10 mouse cellular contexts compared by ENCODE assay signal in the genomic region with DNA sequence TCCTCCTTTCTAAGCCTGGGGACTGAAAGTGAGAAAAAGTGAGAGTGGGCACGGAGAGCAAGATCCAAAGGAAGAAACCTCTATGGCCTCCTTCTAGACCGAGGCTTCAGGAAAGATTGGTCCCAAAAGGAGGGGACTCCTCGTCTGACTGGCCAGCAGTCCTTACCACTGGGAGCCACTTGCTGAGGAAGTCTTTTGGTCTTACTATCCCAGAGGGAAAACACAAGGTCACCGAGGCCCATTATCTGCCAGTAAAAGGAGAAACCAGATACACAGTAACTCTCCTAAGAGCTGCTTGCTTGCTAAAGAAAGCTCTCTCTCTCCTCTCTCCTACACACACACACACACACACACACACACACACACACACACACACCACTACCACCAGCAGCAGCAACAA. TPM values are rescaled to one million over a fixed set of nuclear protein-coding genes. Genes with fewer than 3 reads are reported as not detected.
DNase-seq lines count a peak whose midpoint lies in the region; ATAC-seq and TF ChIP-seq lines count a peak whose summit lies in the region.
"Had no signal": no experiment of that assay in that cellular context is flagged by ENCODE, and none has a peak within 500 bp of the region (broad histone marks: within the 10 kb centered on the region; RNA-seq: fewer than 3 reads in every experiment).

No protein-coding gene starts in this region.

- peak overlapping the region; percentile 92 for H3K4me2 ChIP-seq in heart, embryonic 11.5 days
- H3K4me2 ChIP-seq in midbrain, embryonic 16.5 days (ENCODE audit: low read length), result no peak overlapping the region
- peak overlapping the region; percentile 99 for H3K4me2 ChIP-seq in limb, embryonic 12.5 days
- H3K4me2 ChIP-seq: liver, embryonic 13.5 days had no signal

- WGBS in heart, embryonic 11.5 days (ENCODE audit: insufficient replicate concordance), result 12% methylated on average over 4 of the region's 4 CpGs
- 30% methylated on average over 4 of the region's 4 CpGs for WGBS in midbrain, embryonic 10.5 days
- 23% methylated on average over 4 of the region's 4 CpGs for WGBS in midbrain, embryonic 16.5 days
- 26% methylated on average over 4 of the region's 4 CpGs for whole genome bisulfite sequencing in limb, embryonic 12.5 days

- H3K9me3 ChIP-seq in heart, embryonic 11.5 days (replicated peaks; ENCODE audit: control insufficient read depth, low read length), result no peaks in the 10 kb centered on the region
- H3K9me3 ChIP-seq in midbrain, embryonic 10.5 days (replicated peaks), result no peaks in the 10 kb centered on the region
- H3K9me3 ChIP-seq in midbrain, embryonic 16.5 days (replicated peaks; ENCODE audit: control insufficient read depth, low read length, poor library complexity, severe bottlenecking), result no peaks in the 10 kb centered on the region
- H3K9me3 ChIP-seq in limb, embryonic 12.5 days, result no peaks in the 10 kb centered on the region
- H3K9me3 ChIP-seq: liver, embryonic 13.5 days had no signal

- H3K4me1 ChIP-seq in heart, embryonic 11.5 days (ENCODE audit: control insufficient read depth, insufficient read depth, low read length), result peaks cover 41% of the 10 kb centered on the region
- H3K4me1 ChIP-seq in midbrain, embryonic 10.5 days, result peaks cover 65% of the 10 kb centered on the region
- peaks cover 40% of the 10 kb centered on the region for H3K4me1 ChIP-seq in midbrain, embryonic 16.5 days (ENCODE audit: control insufficient read depth, insufficient read depth, low read length)
- peaks cover 47% of the 10 kb centered on the region for H3K4me1 ChIP-seq in limb, embryonic 12.5 days (replicated peaks)
- H3K4me1 ChIP-seq in testis, adult 2 months (ENCODE audit: control insufficient read depth, insufficient read depth, low read length), result peaks cover 23% of the 10 kb centered on the region

- H3K36me3 ChIP-seq in heart, embryonic 11.5 days (ENCODE audit: control insufficient read depth, insufficient read depth, low read length), result no peaks in the 10 kb centered on the region
- H3K36me3 ChIP-seq in midbrain, embryonic 10.5 days, result no peaks in the 10 kb centered on the region
- H3K36me3 ChIP-seq in midbrain, embryonic 16.5 days (ENCODE audit: control insufficient read depth, insufficient read depth, low read length), result no peaks in the 10 kb centered on the region
- H3K36me3 ChIP-seq in limb, embryonic 12.5 days, result no peaks in the 10 kb centered on the region
- no peaks in the 10 kb centered on the region for H3K36me3 ChIP-seq in testis, adult 2 months (ENCODE audit: control insufficient read depth, insufficient read depth, low read length)
- H3K36me3 ChIP-seq: liver, embryonic 13.5 days had no signal

- TF ChIP-seq CTCF in testis, adult 2 months (IDR thresholded peaks at IDR 0.05; ENCODE audit: control insufficient read depth, insufficient read depth, insufficient replicate concordance, low read depth, low read length), result no peak

- ATAC-seq in heart, embryonic 11.5 days (replicated peaks; ENCODE audit: insufficient number of reproducible peaks, low FRiP score, low TSS enrichment), result no peak
- ATAC-seq in midbrain, embryonic 16.5 days, result no peak
- no peak for ATAC-seq in limb, embryonic 12.5 days (ENCODE audit: insufficient number of reproducible peaks, insufficient read depth, low FRiP score, low TSS enrichment, low read depth)

- H3K27ac ChIP-seq in heart, embryonic 11.5 days (ENCODE audit: low read depth, low read length), result peak overlapping the region; percentile 98
- H3K27ac ChIP-seq in midbrain, embryonic 10.5 days (replicated peaks), result peak overlapping the region; percentile 91
- no peak overlapping the region for H3K27ac ChIP-seq in midbrain, embryonic 16.5 days (ENCODE audit: low read length)
- peak overlapping the region; percentile 85 for H3K27ac ChIP-seq in limb, embryonic 12.5 days
- H3K27ac ChIP-seq in testis, adult 2 months (ENCODE audit: control insufficient read depth, insufficient read depth, low read depth, low read length), result peak overlapping the region; percentile 96
- H3K27ac ChIP-seq: liver, embryonic 13.5 days had no signal

- H3K9ac ChIP-seq in heart, embryonic 11.5 days (ENCODE audit: low read depth, low read length), result peak overlapping the region; percentile 68
- no peak overlapping the region; the same call in 1 of the 2 replicates for H3K9ac ChIP-seq in midbrain, embryonic 16.5 days (ENCODE audit: low read depth, low read length)
- no peak overlapping the region for H3K9ac ChIP-seq in limb, embryonic 12.5 days (replicated peaks)
- H3K9ac ChIP-seq: liver, embryonic 13.5 days had no signal

- peaks cover 7% of the 10 kb centered on the region for H3K27me3 ChIP-seq in heart, embryonic 11.5 days (ENCODE audit: control insufficient read depth, insufficient read depth, low read length)
- peaks cover 64% of the 10 kb centered on the region for H3K27me3 ChIP-seq in midbrain, embryonic 10.5 days (ENCODE audit: low read depth, poor library complexity, severe bottlenecking)
- H3K27me3 ChIP-seq in midbrain, embryonic 16.5 days (ENCODE audit: control insufficient read depth, insufficient read depth, low read depth, low read length), result no peaks in the 10 kb centered on the region
- peaks cover 61% of the 10 kb centered on the region for H3K27me3 ChIP-seq in limb, embryonic 12.5 days
- no peaks in the 10 kb centered on the region for H3K27me3 ChIP-seq in testis, adult 2 months (ENCODE audit: control insufficient read depth, insufficient read depth, low read length)

- TF ChIP-seq POLR2A in testis, adult 2 months (IDR thresholded peaks at IDR 0.05; ENCODE audit: control insufficient read depth, low read depth, low read length), result peak; percentile 53; the same call in 1 of the 2 replicates

- peak overlapping the region; percentile 82 for H3K4me3 ChIP-seq in heart, embryonic 11.5 days (ENCODE audit: low read depth, low read length)
- H3K4me3 ChIP-seq in midbrain, embryonic 10.5 days, result peak overlapping the region; percentile 80; the same call in 1 of the 2 replicates
- H3K4me3 ChIP-seq in midbrain, embryonic 16.5 days (ENCODE audit: low read depth, low read length), result no peak overlapping the region
- H3K4me3 ChIP-seq in limb, embryonic 12.5 days (replicated peaks), result no peak overlapping the region
- H3K4me3 ChIP-seq in testis, adult 2 months (ENCODE audit: control insufficient read depth, low read depth, low read length), result no peak overlapping the region
- H3K4me3 ChIP-seq: liver, embryonic 13.5 days had no signal

- intact Hi-C loops in left cerebral cortex, postnatal 36 days (cut with DNase I), result loop anchor here (5.0 kb wide), 2 partner anchors 34 to 186 kb away; no protein-coding TSS in a partner anchor
- intact Hi-C loops in left cerebral cortex, postnatal 4 days (cut with DNase I), result no loop called here

- no peak for DNase-seq in heart, adult 9 months (ENCODE audit: low spot score in 2 of 2)
- no peak for DNase-seq in midbrain, embryonic 10.5 days (ENCODE audit: low spot score)
- DNase-seq in left cerebral cortex, postnatal 36 days (ENCODE audit: low spot score in 2 of 2), result no peak
- DNase-seq in left cerebral cortex, postnatal 4 days, result no peak
- DNase-seq: liver, embryonic 13.5 days; thymus, adult 2 months had no signal

RNA-seq across cellular contexts. Expression of a gene that starts 1.9 kb away (rescaled TPM):
- polyA plus RNA-seq in heart, embryonic 11.5 days (2014; fragmentation: Nextera tagmentation; extraction: Ambion mirVana), result 19.4 and 20.8 TPM in 2 replicates
- polyA plus RNA-seq in midbrain, embryonic 10.5 days (2016; fragmentation: Nextera tagmentation; extraction: Ambion mirVana), result 27.1 and 35.3 TPM in 2 replicates
- polyA plus RNA-seq in midbrain, embryonic 16.5 days (2015; fragmentation: Nextera tagmentation; extraction: Ambion mirVana), result 11.4 and 11.7 TPM in 2 replicates
- polyA plus RNA-seq in limb, embryonic 12.5 days (2016; fragmentation: Nextera tagmentation; extraction: Ambion mirVana), result 4.9 and 5.4 TPM in 2 replicates
- 23.6 and 26.2 TPM in 2 replicates for polyA plus RNA-seq in testis, adult 2 months (2012; rRNA removed)
- total RNA-seq in left cerebral cortex, postnatal 36 days (2021), result 10 to 100 TPM; 32.2 to 32.6 TPM
- 10 to 100 TPM; 16.4 to 21.2 TPM for total RNA-seq in left cerebral cortex, postnatal 4 days (2021)

RNA-seq across cellular contexts. Expression of a gene that starts 11.3 kb away (rescaled TPM):
- 21.5 and 30.4 TPM in 2 replicates for polyA plus RNA-seq in heart, embryonic 11.5 days (2014; fragmentation: Nextera tagmentation; extraction: Ambion mirVana)
- 7.9 and 9.3 TPM in 2 replicates for polyA plus RNA-seq in midbrain, embryonic 10.5 days (2016; fragmentation: Nextera tagmentation; extraction: Ambion mirVana)
- 8.8 and 9.7 TPM in 2 replicates for polyA plus RNA-seq in midbrain, embryonic 16.5 days (2015; fragmentation: Nextera tagmentation; extraction: Ambion mirVana)
- polyA plus RNA-seq in limb, embryonic 12.5 days (2016; fragmentation: Nextera tagmentation; extraction: Ambion mirVana), result 5.2 and 6.1 TPM in 2 replicates
- polyA plus RNA-seq in testis, adult 2 months (2012; rRNA removed), result 1.9 and 2.2 TPM in 2 replicates
- total RNA-seq in left cerebral cortex, postnatal 36 days (2021), result 10 to 100 TPM in 1 of 2 experiments, 1 to 10 TPM in 1; 6.9 to 10.8 TPM
- 10 to 100 TPM; 10.0 to 10.2 TPM for total RNA-seq in left cerebral cortex, postnatal 4 days (2021)

RNA-seq across cellular contexts. Expression of a gene that starts 38.6 kb away (rescaled TPM):
- polyA plus RNA-seq in heart, embryonic 11.5 days (2014; fragmentation: Nextera tagmentation; extraction: Ambion mirVana), result 0.49 and 1.5 TPM in 2 replicates
- polyA plus RNA-seq in midbrain, embryonic 10.5 days (2016; fragmentation: Nextera tagmentation; extraction: Ambion mirVana), result 0.31 and 0.72 TPM in 2 replicates
- polyA plus RNA-seq in midbrain, embryonic 16.5 days (2015; fragmentation: Nextera tagmentation; extraction: Ambion mirVana), result 3.8 and 4.4 TPM in 2 replicates
- 0.46 and 0.47 TPM in 2 replicates for polyA plus RNA-seq in limb, embryonic 12.5 days (2016; fragmentation: Nextera tagmentation; extraction: Ambion mirVana)
- polyA plus RNA-seq in testis, adult 2 months (2012; rRNA removed), result 1.1 and 1.3 TPM in 2 replicates
- total RNA-seq in left cerebral cortex, postnatal 36 days (2021), result 1 to 10 TPM; 2.4 to 4.4 TPM
- total RNA-seq in left cerebral cortex, postnatal 4 days (2021), result 1 to 10 TPM; 6.4 to 8.1 TPM

RNA-seq across cellular contexts. Expression of a gene that starts 40.1 kb away (rescaled TPM):
- polyA plus RNA-seq in heart, embryonic 11.5 days (2014; fragmentation: Nextera tagmentation; extraction: Ambion mirVana), result 44.6 and 53.1 TPM in 2 replicates
- 62.9 and 64.6 TPM in 2 replicates for polyA plus RNA-seq in midbrain, embryonic 10.5 days (2016; fragmentation: Nextera tagmentation; extraction: Ambion mirVana)
- polyA plus RNA-seq in midbrain, embryonic 16.5 days (2015; fragmentation: Nextera tagmentation; extraction: Ambion mirVana), result 49.2 and 54.9 TPM in 2 replicates
- polyA plus RNA-seq in limb, embryonic 12.5 days (2016; fragmentation: Nextera tagmentation; extraction: Ambion mirVana), result 41.6 and 42.9 TPM in 2 replicates
- polyA plus RNA-seq in testis, adult 2 months (2012; rRNA removed), result 28.1 and 30.2 TPM in 2 replicates
- total RNA-seq in left cerebral cortex, postnatal 36 days (2021), result 10 to 100 TPM; 52.1 to 57.4 TPM
- 10 to 100 TPM; 44.5 to 53.6 TPM for total RNA-seq in left cerebral cortex, postnatal 4 days (2021)

RNA-seq across cellular contexts. Expression of a gene that starts 59.9 kb away (rescaled TPM):
- 0.20 TPM in 1 of 2 replicates, not detected in the other for polyA plus RNA-seq in heart, embryonic 11.5 days (2014; fragmentation: Nextera tagmentation; extraction: Ambion mirVana)
- polyA plus RNA-seq in midbrain, embryonic 10.5 days (2016; fragmentation: Nextera tagmentation; extraction: Ambion mirVana), result 0.19 and 0.31 TPM in 2 replicates
- polyA plus RNA-seq in midbrain, embryonic 16.5 days (2015; fragmentation: Nextera tagmentation; extraction: Ambion mirVana), result 0.24 TPM in 1 of 2 replicates, not detected in the other
- polyA plus RNA-seq in limb, embryonic 12.5 days (2016; fragmentation: Nextera tagmentation; extraction: Ambion mirVana), result 1.2 and 1.7 TPM in 2 replicates
- polyA plus RNA-seq in testis, adult 2 months (2012; rRNA removed), result 1.1 and 1.7 TPM in 2 replicates
- not detected for total RNA-seq in left cerebral cortex, postnatal 36 days (2021)
- total RNA-seq in left cerebral cortex, postnatal 4 days (2021), result not detected
- polyA plus RNA-seq: liver, embryonic 13.5 days had no signal

Comparison
In these comparisons a context has a peak if more than half of its experiments do, and no peak if none do; other contexts are left out.
1. H3K4me3 ChIP-seq: peak in heart, embryonic 11.5 days (single experiment) and midbrain, embryonic 10.5 days (single experiment); none in midbrain, embryonic 16.5 days (single experiment), limb, embryonic 12.5 days (single experiment) and testis, adult 2 months (single experiment).